Mouse (Mus musculus) embryonic facial prominence, embryonic 11.5 days (tissue): ENCODE data around the gene Zdhhc8. TPM values are rescaled to one million over a fixed set of nuclear protein-coding genes. Genes with fewer than 3 reads are reported as not detected.

Source experiments
- ATAC-seq: fragments of 200-750 bp; cut with Nextera tagmentation; replicated peaks from 2 replicates; pipeline ENCODE4 v1.8.0; 2017; ENCODE audit warnings: low read depth; ENCODE audit not compliant: insufficient number of reproducible peaks, low FRiP score, low TSS enrichment
- DNase-seq: peaks from one replicate; pipeline ENCODE4 v3.0.0-alpha.2; 2015; ENCODE audit warnings: low spot score
- H3K27ac ChIP-seq: fragments of 300-500 bp; sonication (generic); replicated peaks from 2 replicates; pipeline ENCODE4 v1.5.1; 2014; ENCODE audit warnings: mild to moderate bottlenecking, low read depth, low read length, control low read depth
- H3K27me3 ChIP-seq: fragments of 300-500 bp; sonication (generic); 2 replicates; pipeline ENCODE4 v1.6.1; 2014; ENCODE audit warnings: mild to moderate bottlenecking, low read length, moderate library complexity, mixed read lengths; ENCODE audit not compliant: control insufficient read depth, insufficient read depth
- H3K36me3 ChIP-seq: fragments of 300-500 bp; sonication (generic); replicated peaks from 2 replicates; pipeline ENCODE4 v1.6.1; 2014; ENCODE audit warnings: low read depth, mild to moderate bottlenecking, low read length, moderate library complexity, mixed read lengths; ENCODE audit not compliant: control insufficient read depth, insufficient read depth
- H3K4me1 ChIP-seq: fragments of 300-500 bp; sonication (generic); 2 replicates; pipeline ENCODE4 v1.6.1; 2014; ENCODE audit warnings: low read length, mixed read lengths; ENCODE audit not compliant: control insufficient read depth, insufficient read depth
- H3K4me2 ChIP-seq: fragments of 300-500 bp; sonication (generic); 2 replicates; pipeline ENCODE4 v1.6.1; 2014; ENCODE audit warnings: low read depth, mild to moderate bottlenecking, control low read depth, low read length, moderate library complexity
- H3K4me3 ChIP-seq: fragments of 300-500 bp; sonication (generic); 2 replicates; pipeline ENCODE4 v1.5.1; 2014; ENCODE audit warnings: low read depth, low read length, control low read depth
- H3K9ac ChIP-seq: fragments of 300-500 bp; sonication (generic); replicated peaks from 2 replicates; pipeline ENCODE4 v1.6.1; 2014; ENCODE audit warnings: mild to moderate bottlenecking, control low read depth, low read length
- H3K9me3 ChIP-seq: fragments of 300-500 bp; sonication (generic); replicated peaks from 2 replicates; pipeline ENCODE4 v1.6.1; 2016; ENCODE audit warnings: mild to moderate bottlenecking, low read length, inconsistent platforms, mixed read lengths; ENCODE audit not compliant: control insufficient read depth
- WGBS: fragments of 180-500 bp; shearing (Covaris S2); extraction: QIAGEN DNeasy Blood & Tissue Kit; methylation state at CpG from one replicate; pipeline ENCODE4 v1.1.7; 2014; 5-methylcytosine and 5-hydroxymethylcytosine counted together
- polyA plus RNA-seq: library from polyadenylated mRNA; unstranded; fragments of >200 nt; fragmentation: Nextera tagmentation; extraction: Ambion mirVana; gene quantifications from 2 replicates; pipeline ENCODE4 v1.2.1, GENCODE M21; 2014

Gene Zdhhc8
- polyA plus RNA-seq, 1 experiment from 2014 or later: 9.3 TPM

GRCm38 (mm10) chr16:18236676-18237501, 2.0 kb upstream of the Zdhhc8 start:
- ATAC-seq (no peak), DNase-seq (no peak)
- H3K9me3 ChIP-seq: no peaks in the 10 kb centered on the region
- 0 out of 2 replicates have a peak overlapping the region, but pooled peaks have one; percentile 5 for H3K4me3 ChIP-seq
- peaks cover 12% of the 10 kb centered on the region; the same call in 1 of the 2 replicates for H3K36me3 ChIP-seq
- no peak overlapping the region for H3K27ac ChIP-seq
- no peaks in the 10 kb centered on the region for H3K27me3 ChIP-seq
- 73% methylated on average over 7 of the region's 7 CpGs for WGBS
- H3K4me1 ChIP-seq: no peaks in the 10 kb centered on the region
- no peak overlapping the region for H3K9ac ChIP-seq
- H3K4me2 ChIP-seq: no peak overlapping the region

GRCm38 (mm10) chr16:18235389-18236065, 591 bp upstream of the Zdhhc8 start:
- Histone ChIP-seq H3K36me3 (peaks cover 9% of the 10 kb centered on the region; the same call in 1 of the 2 replicates), H3K27ac (peak overlapping the region; percentile 71), H3K4me1 (no peaks in the 10 kb centered on the region), H3K27me3 (no peaks in the 10 kb centered on the region), H3K4me3 (peak overlapping the region; percentile 94), H3K9me3 (no peaks in the 10 kb centered on the region), H3K9ac (peak overlapping the region; percentile 85), H3K4me2 (peak overlapping the region; percentile 82)
- ATAC-seq (peak; percentile 58), DNase-seq (peak; percentile 77)
- WGBS: 4% methylated on average over 19 of the region's 19 CpGs

- ATAC-seq: peak; percentile 22; the same call in 1 of the 2 replicates
- no peak for DNase-seq
- WGBS: 20% methylated on average over 13 of the region's 13 CpGs
- Histone ChIP-seq H3K4me3 (peak overlapping the region; percentile 94), H3K27ac (no peak overlapping the region), H3K9me3 (no peaks in the 10 kb centered on the region), H3K4me2 (peak overlapping the region; percentile 82), H3K36me3 (peaks cover 3% of the 10 kb centered on the region; the same call in 1 of the 2 replicates), H3K4me1 (no peaks in the 10 kb centered on the region), H3K9ac (peak overlapping the region; percentile 85), H3K27me3 (no peaks in the 10 kb centered on the region)
Observed at GRCm38 (mm10) chr16:18233919-18234670, 841 bp downstream of the Zdhhc8 start.

GRCm38 (mm10) chr16:18233451-18233850, 1.5 kb downstream of the Zdhhc8 start:
- Histone ChIP-seq H3K9me3 (no peaks in the 10 kb centered on the region), H3K27ac (no peak overlapping the region), H3K36me3 (peaks cover 3% of the 10 kb centered on the region; the same call in 1 of the 2 replicates), H3K4me2 (no peak overlapping the region), H3K4me1 (no peaks in the 10 kb centered on the region), H3K9ac (no peak overlapping the region; the same call in 1 of the 2 replicates), H3K27me3 (no peaks in the 10 kb centered on the region), H3K4me3 (no peak overlapping the region)
- ATAC-seq: no peak
- DNase-seq: no peak
- WGBS: 50% methylated on average over 1 of the region's 1 CpGs

- ATAC-seq (no peak), DNase-seq (no peak)
- H3K36me3 ChIP-seq: no peaks in the 10 kb centered on the region; the same call in 1 of the 2 replicates
- H3K4me2 ChIP-seq: no peak overlapping the region
- 81% methylated on average over 4 of the region's 4 CpGs for WGBS
- H3K9ac ChIP-seq: no peak overlapping the region
- no peaks in the 10 kb centered on the region for H3K9me3 ChIP-seq
- H3K4me1 ChIP-seq: no peaks in the 10 kb centered on the region
- H3K27ac ChIP-seq: no peak overlapping the region
- no peaks in the 10 kb centered on the region for H3K27me3 ChIP-seq
- no peak overlapping the region for H3K4me3 ChIP-seq
Observed at GRCm38 (mm10) chr16:18231451-18231850, 3.5 kb downstream of the Zdhhc8 start.

GRCm38 (mm10) chr16:18231047-18231446, 3.9 kb downstream of the Zdhhc8 start:
- Histone ChIP-seq H3K4me1 (no peaks in the 10 kb centered on the region), H3K36me3 (no peaks in the 10 kb centered on the region; the same call in 1 of the 2 replicates), H3K27me3 (no peaks in the 10 kb centered on the region), H3K4me3 (no peak overlapping the region), H3K9me3 (no peaks in the 10 kb centered on the region), H3K9ac (no peak overlapping the region), H3K4me2 (no peak overlapping the region), H3K27ac (no peak overlapping the region)
- ATAC-seq (no peak), DNase-seq (no peak)
- 78% methylated on average over 3 of the region's 3 CpGs for WGBS

GRCm38 (mm10) chr16:18230617-18231016, 4.3 kb downstream of the Zdhhc8 start:
- no peak overlapping the region for H3K4me2 ChIP-seq
- ATAC-seq (no peak), DNase-seq (no peak)
- H3K4me3 ChIP-seq: no peak overlapping the region
- H3K27me3 ChIP-seq: no peaks in the 10 kb centered on the region
- no peaks in the 10 kb centered on the region; the same call in 1 of the 2 replicates for H3K36me3 ChIP-seq
- no peak overlapping the region for H3K27ac ChIP-seq
- H3K9ac ChIP-seq: no peak overlapping the region
- H3K4me1 ChIP-seq: no peaks in the 10 kb centered on the region
- H3K9me3 ChIP-seq: no peaks in the 10 kb centered on the region
- WGBS: 97% methylated on average over 6 of the region's 6 CpGs
